Mouse (Mus musculus) midbrain, embryonic 14.5 days (tissue): ENCODE measurements at regions not wholly inside any gene's neighbourhood (a gene's known extent, or its start where the extent isn't known, plus 50 kb on each side); places are given as distances from the start of the nearest gene placed in this dataset.

Experiments
- ATAC-seq: fragments of 200-750 bp; cut with Nextera tagmentation; 2 replicates; pipeline ENCODE4 v1.8.0; 2017; ENCODE audit warnings: moderate number of reproducible peaks, moderate library complexity; ENCODE audit not compliant: low FRiP score, low TSS enrichment
- DNase-seq: peaks from one replicate; pipeline ENCODE4 v3.0.0-alpha.2; 2015
- H3K27ac ChIP-seq: fragments of 300-500 bp; sonication (generic); replicated peaks from 2 replicates; pipeline ENCODE4 v1.5.1; 2014; ENCODE audit warnings: mild to moderate bottlenecking, low read depth, low read length, moderate library complexity
- H3K27me3 ChIP-seq: fragments of 300-500 bp; sonication (generic); 2 replicates; pipeline ENCODE4 v1.6.1; 2014; ENCODE audit warnings: low read length, control low read depth, mixed read lengths; ENCODE audit not compliant: control insufficient read depth, insufficient read depth
- H3K36me3 ChIP-seq: fragments of 300-500 bp; sonication (generic); 2 replicates; pipeline ENCODE4 v1.6.1; 2014; ENCODE audit warnings: low read length, control low read depth; ENCODE audit not compliant: control insufficient read depth, insufficient read depth
- H3K4me1 ChIP-seq: fragments of 300-500 bp; sonication (generic); 2 replicates; pipeline ENCODE4 v1.6.1; 2014; ENCODE audit warnings: mild to moderate bottlenecking, antibody characterized with exemption, low read length, control low read depth; ENCODE audit not compliant: control insufficient read depth, insufficient read depth
- H3K4me2 ChIP-seq: fragments of 300-500 bp; sonication (generic); 2 replicates; pipeline ENCODE4 v1.6.1; 2014; ENCODE audit warnings: mild to moderate bottlenecking, low read length, moderate library complexity
- H3K4me3 ChIP-seq: fragments of 300-500 bp; sonication (generic); replicated peaks from 2 replicates; pipeline ENCODE4 v1.5.1; 2014; ENCODE audit warnings: low read depth, low read length
- H3K9ac ChIP-seq: fragments of 300-500 bp; sonication (generic); replicated peaks from 2 replicates; pipeline ENCODE4 v1.6.1; 2014; ENCODE audit warnings: mild to moderate bottlenecking, low read length, moderate library complexity
- H3K9me3 ChIP-seq: fragments of 300-500 bp; sonication (generic); 2 replicates; pipeline ENCODE4 v1.6.1; 2016; ENCODE audit warnings: low read length, control low read depth, mixed read lengths; ENCODE audit not compliant: control insufficient read depth
- WGBS: fragments of 180-500 bp; shearing (Covaris S2); extraction: QIAGEN DNeasy Blood & Tissue Kit; methylation state at CpG from one replicate; pipeline ENCODE4 v1.1.7; 2014; 5-methylcytosine and 5-hydroxymethylcytosine counted together

GRCm38 (mm10) chr2:138033379-138034122 lies 222.8 kb upstream of the Btbd3 start:
- H3K9me3 ChIP-seq = no peaks in the 10 kb centered on the region
- 28% methylated on average over 11 of the region's 11 CpGs for WGBS
- no peak overlapping the region for H3K4me3 ChIP-seq
- peak; percentile 91 for DNase-seq
- H3K36me3 ChIP-seq = no peaks in the 10 kb centered on the region
- H3K27me3 ChIP-seq = no peaks in the 10 kb centered on the region
- ATAC-seq = peak; percentile 80; the same call in 1 of the 2 replicates
- H3K27ac ChIP-seq = peak overlapping the region; percentile 42; the same call in 1 of the 2 replicates
- H3K4me1 ChIP-seq = no peaks in the 10 kb centered on the region
- H3K9ac ChIP-seq = no peak overlapping the region
- H3K4me2 ChIP-seq = no peak overlapping the region

GRCm38 (mm10) chr2:138027411-138027810 lies 229.0 kb upstream of the Btbd3 start:
- Histone ChIP-seq H3K4me3 (no peak overlapping the region), H3K9ac (no peak overlapping the region), H3K4me1 (no peaks in the 10 kb centered on the region), H3K9me3 (no peaks in the 10 kb centered on the region), H3K27me3 (no peaks in the 10 kb centered on the region), H3K4me2 (no peak overlapping the region), H3K36me3 (no peaks in the 10 kb centered on the region), H3K27ac (no peak overlapping the region)
- 92% methylated on average over 1 of the region's 1 CpGs for WGBS
- DNase-seq (no peak), ATAC-seq (no peak)

- H3K36me3 ChIP-seq = no peaks in the 10 kb centered on the region
Measured at GRCm38 (mm10) chr2:138023558-138023957, 232.8 kb upstream of the Btbd3 start.

GRCm38 (mm10) chr2:137981766-137982165 lies 274.6 kb upstream of the Btbd3 start:
- Histone ChIP-seq H3K4me3 (no peak overlapping the region), H3K27ac (no peak overlapping the region), H3K36me3 (no peaks in the 10 kb centered on the region), H3K4me2 (no peak overlapping the region), H3K9ac (no peak overlapping the region), H3K27me3 (no peaks in the 10 kb centered on the region), H3K4me1 (no peaks in the 10 kb centered on the region), H3K9me3 (no peaks in the 10 kb centered on the region)
- ATAC-seq (no peak), DNase-seq (peak; percentile 51)
- 10% methylated on average over 3 of the region's 3 CpGs for WGBS

More at GRCm38 (mm10) chr2:138023558-138023957, 232.8 kb upstream of the Btbd3 start:
- Histone ChIP-seq H3K9me3 (no peaks in the 10 kb centered on the region), H3K27ac (no peak overlapping the region), H3K27me3 (no peaks in the 10 kb centered on the region), H3K9ac (no peak overlapping the region), H3K4me1 (no peaks in the 10 kb centered on the region), H3K4me3 (no peak overlapping the region), H3K4me2 (no peak overlapping the region)
- no peak for ATAC-seq
- DNase-seq = no peak
- 90% methylated on average over 2 of the region's 2 CpGs for WGBS

DNA sequence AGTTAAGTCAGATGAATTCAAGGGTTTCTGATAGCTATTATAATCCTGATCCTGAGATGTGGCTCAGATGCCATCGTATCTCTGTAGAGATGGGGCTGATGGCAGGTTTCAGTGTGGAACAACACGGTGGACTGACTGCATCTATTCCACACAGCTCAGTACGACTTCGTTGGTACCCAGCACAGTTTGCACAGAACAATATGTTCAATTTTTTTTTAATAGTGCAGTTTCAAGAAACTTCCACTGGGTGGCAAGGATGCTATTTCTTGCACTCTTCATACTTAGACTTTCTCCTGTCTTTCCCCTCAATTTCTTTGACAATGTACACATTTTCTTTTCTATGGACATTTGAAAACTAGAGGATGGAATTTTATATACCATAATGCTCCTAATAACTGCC lies 278.6 kb upstream of the Btbd3 start:
- H3K4me1 ChIP-seq = peaks cover 5% of the 10 kb centered on the region; the same call in 1 of the 2 replicates
- H3K36me3 ChIP-seq = no peaks in the 10 kb centered on the region
- 34% methylated on average over 4 of the region's 4 CpGs for WGBS
- DNase-seq (peak; percentile 72), ATAC-seq (peak; percentile 70; the same call in 1 of the 2 replicates)
- no peaks in the 10 kb centered on the region for H3K9me3 ChIP-seq
- no peak overlapping the region for H3K9ac ChIP-seq
- no peak overlapping the region for H3K27ac ChIP-seq
- no peak overlapping the region for H3K4me3 ChIP-seq
- no peaks in the 10 kb centered on the region for H3K27me3 ChIP-seq
- no peak overlapping the region for H3K4me2 ChIP-seq

- no peak overlapping the region for H3K4me2 ChIP-seq
- DNase-seq (peak; percentile 39), ATAC-seq (no peak)
- 18% methylated on average over 3 of the region's 3 CpGs for WGBS
- H3K9me3 ChIP-seq = no peaks in the 10 kb centered on the region
- no peaks in the 10 kb centered on the region for H3K36me3 ChIP-seq
- no peak overlapping the region for H3K4me3 ChIP-seq
- H3K9ac ChIP-seq = no peak overlapping the region
- H3K4me1 ChIP-seq = peaks cover 5% of the 10 kb centered on the region; the same call in 1 of the 2 replicates
- no peaks in the 10 kb centered on the region for H3K27me3 ChIP-seq
- no peak overlapping the region for H3K27ac ChIP-seq
Measured at GRCm38 (mm10) chr2:137974651-137975050, 281.7 kb upstream of the Btbd3 start.

GRCm38 (mm10) chr2:137969156-137969555 lies 287.2 kb upstream of the Btbd3 start:
- no peak overlapping the region for H3K4me2 ChIP-seq
- 89% methylated on average over 4 of the region's 4 CpGs for WGBS
- H3K36me3 ChIP-seq = no peaks in the 10 kb centered on the region
- no peak for DNase-seq
- H3K9me3 ChIP-seq = no peaks in the 10 kb centered on the region
- H3K27ac ChIP-seq = no peak overlapping the region
- H3K4me3 ChIP-seq = no peak overlapping the region
- H3K27me3 ChIP-seq = no peaks in the 10 kb centered on the region
- H3K4me1 ChIP-seq = no peaks in the 10 kb centered on the region
- no peak overlapping the region for H3K9ac ChIP-seq
- ATAC-seq = no peak

- Histone ChIP-seq H3K4me3 (no peak overlapping the region), H3K27ac (peak overlapping the region; percentile 14; the same call in 1 of the 2 replicates), H3K9me3 (no peaks in the 10 kb centered on the region), H3K4me1 (no peaks in the 10 kb centered on the region), H3K9ac (no peak overlapping the region), H3K27me3 (no peaks in the 10 kb centered on the region), H3K4me2 (0 out of 2 replicates have a peak overlapping the region, but pooled peaks have one; percentile 9), H3K36me3 (no peaks in the 10 kb centered on the region)
- 14% methylated on average over 10 of the region's 10 CpGs for WGBS
- DNase-seq (peak; percentile 80), ATAC-seq (peak; percentile 83)
Measured at GRCm38 (mm10) chr2:137966460-137967076, 289.8 kb upstream of the Btbd3 start.

DNA sequence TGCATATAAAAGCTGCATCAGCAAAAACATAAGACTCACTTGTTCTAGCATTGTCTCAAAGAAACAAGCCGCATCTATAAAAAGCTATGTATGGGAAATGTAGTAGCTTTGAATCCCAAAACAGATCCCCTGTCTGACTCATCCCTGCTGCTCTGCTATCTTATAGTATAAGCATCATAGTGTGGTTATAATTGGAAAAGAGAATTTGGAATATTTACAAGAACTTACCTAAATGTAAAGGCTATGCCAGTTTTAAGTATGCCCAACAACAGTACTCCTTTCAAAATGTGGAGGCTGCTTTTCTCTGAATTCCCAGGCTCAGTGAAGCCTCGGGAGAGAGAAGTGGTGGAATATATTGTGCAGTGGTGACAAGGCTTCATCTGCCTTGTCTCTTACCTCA lies 301.5 kb upstream of the Btbd3 start:
- H3K4me3 ChIP-seq = no peak overlapping the region
- H3K36me3 ChIP-seq = no peaks in the 10 kb centered on the region
- H3K4me2 ChIP-seq = no peak overlapping the region
- no peak overlapping the region for H3K9ac ChIP-seq
- H3K4me1 ChIP-seq = no peaks in the 10 kb centered on the region
- ATAC-seq (no peak), DNase-seq (no peak)
- no peaks in the 10 kb centered on the region for H3K9me3 ChIP-seq
- no peaks in the 10 kb centered on the region for H3K27me3 ChIP-seq
- no peak overlapping the region for H3K27ac ChIP-seq
- WGBS = 89% methylated on average over 2 of the region's 2 CpGs
